Mouse (Mus musculus) ovary, adult 18-20 months (tissue): ENCODE measurements around the gene Snx5.

ENCODE experiments used
- DNase-seq: peaks from one replicate; pipeline ENCODE4 v3.0.0; 2022; ENCODE audit warnings: low spot score, mixed read lengths

Snx5 gene

GRCm38 (mm10) chr2:144270507-144271420 lies at the start of gene Snx5, which contains the start of gene Mgme1:
Gene Snx5 (minus strand): TSS chr2:144270906.
Gene Mgme1 (plus strand): TSS chr2:144270663.
- peak; percentile 90 for DNase-seq

- DNase-seq, result no peak
Observed at GRCm38 (mm10) chr2:144311372-144311771, 40.7 kb upstream of the Snx5 start.

GRCm38 (mm10) chr2:144310273-144310672 lies 39.6 kb upstream of the Snx5 start:
- no peak for DNase-seq

GRCm38 (mm10) chr2:144308561-144308960 lies 37.9 kb upstream of the Snx5 start:
- DNase-seq, result no peak

- DNase-seq, result no peak
Observed at GRCm38 (mm10) chr2:144305721-144306294, 35.1 kb upstream of the Snx5 start.

- DNase-seq, result no peak
Observed at GRCm38 (mm10) chr2:144301101-144301500, 30.4 kb upstream of the Snx5 start.

- DNase-seq, result no peak
Observed at GRCm38 (mm10) chr2:144299749-144300669, 29.3 kb upstream of the Snx5 start.

- no peak for DNase-seq
Observed at GRCm38 (mm10) chr2:144295145-144295735, 24.5 kb upstream of the Snx5 start.

GRCm38 (mm10) chr2:144291600-144292305 lies 21.0 kb upstream of the Snx5 start:
- no peak for DNase-seq

- no peak for DNase-seq
Observed at GRCm38 (mm10) chr2:144290321-144290720, 19.6 kb upstream of the Snx5 start.

GRCm38 (mm10) chr2:144281417-144281816 lies 10.7 kb upstream of the Snx5 start:
- no peak for DNase-seq

- no peak for DNase-seq
Observed at GRCm38 (mm10) chr2:144280568-144280967, 9.9 kb upstream of the Snx5 start.

GRCm38 (mm10) chr2:144279742-144280141 lies 9.0 kb upstream of the Snx5 start:
- DNase-seq, result peak; percentile 70

- no peak for DNase-seq
Observed at GRCm38 (mm10) chr2:144276885-144277284, 6.2 kb upstream of the Snx5 start.

GRCm38 (mm10) chr2:144274741-144275140 lies 4.0 kb upstream of the Snx5 start:
- DNase-seq, result peak; percentile 35

- no peak for DNase-seq
Observed at GRCm38 (mm10) chr2:144272088-144272487, 1.4 kb upstream of the Snx5 start.

GRCm38 (mm10) chr2:144269679-144270475 lies 829 bp downstream of the Snx5 start:
- no peak for DNase-seq

- no peak for DNase-seq
Observed at GRCm38 (mm10) chr2:144269306-144269650, 1.4 kb downstream of the Snx5 start.

- no peak for DNase-seq
Observed at GRCm38 (mm10) chr2:144268446-144269305, 2.0 kb downstream of the Snx5 start.

GRCm38 (mm10) chr2:144267731-144268015 lies 3.0 kb downstream of the Snx5 start:
- no peak for DNase-seq
